Mouse (Mus musculus) CD4-positive, CD25-positive, alpha-beta regulatory T cell, adult 9 weeks (primary cell): ENCODE measurements around the gene Rap2b. TPM values are rescaled to one million over a fixed set of nuclear protein-coding genes. Genes with fewer than 3 reads are reported as not detected.

ENCODE experiments used
- polyA plus RNA-seq: library from polyadenylated mRNA; unstranded; fragments of 100-300 nt; shearing (Covaris generic); gene quantifications from one replicate; pipeline ENCODE4 v1.2.1, GENCODE M21; 2017

The Rap2b gene
- 2.7 TPM for polyA plus RNA-seq

DNA sequence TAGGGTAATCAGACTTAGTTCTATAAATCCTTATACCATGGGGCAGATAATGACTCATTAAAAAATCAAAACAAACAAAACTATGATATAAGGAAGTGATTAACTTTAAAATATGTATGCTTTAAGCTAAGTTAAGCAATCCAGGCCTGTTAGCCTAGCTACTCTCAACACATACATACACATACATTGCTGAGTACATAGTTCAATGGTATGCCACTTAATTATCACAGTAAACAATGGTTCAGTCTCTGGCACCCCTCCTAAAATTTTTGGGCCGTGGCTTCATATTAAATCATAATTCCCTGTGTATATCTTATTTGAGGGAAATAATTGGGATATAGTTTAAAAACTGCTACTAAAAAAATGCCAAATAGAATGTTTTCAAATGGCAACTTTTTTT lies at the start of gene Rap2b:
TSS of gene Rap2b (plus strand) at position 301 of the 400 bp plus-strand sequence.

DNA sequence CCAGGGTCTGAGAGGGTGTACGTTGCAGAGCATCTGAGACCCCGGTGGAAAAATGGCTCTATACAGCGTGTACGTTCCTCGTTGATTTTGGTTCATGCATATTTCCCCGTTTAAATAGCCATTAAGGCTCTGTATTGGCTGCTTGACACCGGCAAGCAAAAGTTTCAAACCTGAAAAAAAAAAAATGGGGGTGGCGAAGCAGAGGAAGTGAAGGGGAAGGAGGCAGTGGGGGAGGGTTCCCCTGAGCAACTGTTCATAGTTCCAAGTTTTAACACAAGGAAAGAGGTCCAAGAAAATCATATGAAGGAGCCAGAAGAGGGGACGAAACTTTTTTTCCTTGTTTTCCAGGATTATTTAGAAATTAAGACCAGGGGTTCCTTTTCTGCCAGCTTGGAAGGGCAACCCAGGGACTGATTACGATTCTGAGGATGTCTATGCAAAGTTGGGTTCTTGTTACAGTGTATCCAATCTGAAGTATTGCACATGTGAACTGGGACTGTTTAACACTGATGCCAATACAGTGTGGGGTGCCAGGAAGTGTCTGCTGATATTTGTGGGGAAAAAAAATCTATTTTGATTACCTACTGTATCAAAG lies 4.4 kb downstream of the Rap2b start, which contains the start of gene B430305J03Rik:
TSS of gene B430305J03Rik (minus strand) at position 173 of the 595 bp plus-strand sequence.

Other genes with a start within 250 kb of the Rap2b start
- gene B430305J03Rik, start 4.3 kb downstream of the Rap2b start, polyA plus RNA-seq: not detected